Mouse (Mus musculus): Measurements from ENCODE around the gene Erich4. TPM values are rescaled to one million over a fixed set of nuclear protein-coding genes. Genes with fewer than 3 reads are reported as not detected.

Erich4 gene
- polyA plus RNA-seq, 1 experiment, result not detected

- Histone ChIP-seq H3K4me1 (ENCODE audit: control insufficient read depth, insufficient read depth, low read length) (no peaks in the 10 kb centered on the region), H3K4me3 (ENCODE audit: insufficient read depth, low read length) (no peak overlapping the region), H3K27ac (ENCODE audit: insufficient read depth, low read length) (no peak overlapping the region)
- TF ChIP-seq POLR2A (IDR thresholded peaks at IDR 0.05; ENCODE audit: extremely low read depth, insufficient read depth, low read length), result no peak
- TF ChIP-seq CTCF (IDR thresholded peaks at IDR 0.05; ENCODE audit: extremely low read depth, insufficient read depth, low read length), result no peak
Observed at GRCm38 (mm10) chr7:25568721-25569120, 47.0 kb downstream of the Erich4 start.

Other genes with a start within 250 kb of the Erich4 start
- not detected in 2 replicates for gene Cnfn, start 246.2 kb downstream of the Erich4 start, polyA plus RNA-seq (2012; rRNA removed)
- gene Lipe, start 217.2 kb downstream of the Erich4 start, polyA plus RNA-seq (2012; rRNA removed), result 8.0 and 9.1 TPM in 2 replicates
- not detected in 2 replicates for gene Cxcl17, start 203.0 kb downstream of the Erich4 start, polyA plus RNA-seq (2012; rRNA removed)
- 4.7 and 5.1 TPM in 2 replicates for gene Ceacam1, start 138.3 kb downstream of the Erich4 start, polyA plus RNA-seq (2012; rRNA removed)
- gene Ceacam2, start 76.0 kb downstream of the Erich4 start, polyA plus RNA-seq (2012; rRNA removed), result 0.27 and 0.38 TPM in 2 replicates
- gene Dmac2, start 3.5 kb upstream of the Erich4 start, polyA plus RNA-seq (2012; rRNA removed), result 76.8 and 79.1 TPM in 2 replicates
- 0.42 and 0.73 TPM in 2 replicates for gene B3gnt8, start 10.8 kb upstream of the Erich4 start, polyA plus RNA-seq (2012; rRNA removed)
- 63.7 and 66.1 TPM in 2 replicates for gene Bckdha, start 43.1 kb upstream of the Erich4 start, polyA plus RNA-seq (2012; rRNA removed)
- 31.3 and 31.5 TPM in 2 replicates for gene Exosc5, start 43.3 kb upstream of the Erich4 start, polyA plus RNA-seq (2012; rRNA removed)
- 30.3 and 37.6 TPM in 2 replicates for gene Tmem91, start 59.3 kb upstream of the Erich4 start, polyA plus RNA-seq (2012; rRNA removed)
- 38.8 and 42.4 TPM in 2 replicates for gene B9d2, start 64.9 kb upstream of the Erich4 start, polyA plus RNA-seq (2012; rRNA removed)
- gene Tgfb1, start 71.1 kb upstream of the Erich4 start, polyA plus RNA-seq (2012; rRNA removed), result 5.6 and 6.2 TPM in 2 replicates
- gene Ccdc97, start 103.2 kb upstream of the Erich4 start, polyA plus RNA-seq (2012; rRNA removed), result 57.9 and 58.5 TPM in 2 replicates
- 36.7 and 37.6 TPM in 2 replicates for gene Hnrnpul1, start 138.9 kb upstream of the Erich4 start, polyA plus RNA-seq (2012; rRNA removed)
- gene Axl, start 172.8 kb upstream of the Erich4 start, polyA plus RNA-seq (2012; rRNA removed), result 33.5 and 34.4 TPM in 2 replicates
- 4.1 and 4.9 TPM in 2 replicates for gene Cyp2s1, start 201.0 kb upstream of the Erich4 start, polyA plus RNA-seq (2012; rRNA removed)

Data from cortical plate, adult 2 months (tissue).